ENCODE assay signal across 10 mouse cellular contexts in the genomic region with DNA sequence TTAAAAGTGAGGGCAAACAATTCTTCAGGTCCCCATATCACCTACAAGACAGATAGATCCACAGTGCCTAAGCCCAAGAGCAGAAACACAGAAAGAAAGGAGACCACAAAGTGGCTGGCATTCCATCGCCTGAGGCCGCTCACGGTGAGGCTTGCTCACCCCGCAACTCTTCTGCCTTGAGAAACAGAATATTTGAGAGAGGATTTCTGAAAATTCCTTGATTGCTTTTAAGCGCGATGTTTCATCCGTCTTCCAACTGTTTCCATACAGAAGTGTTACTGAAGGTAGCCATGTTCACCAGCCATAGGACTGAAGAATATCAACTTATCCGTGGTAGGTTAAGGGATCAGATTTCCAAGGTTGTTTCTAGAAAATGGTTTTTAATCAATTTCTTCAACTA.
A peak's percentile ranks its signal among the peaks of the same experiment; 100 is the strongest.
DNase-seq lines count a peak whose midpoint lies in the region; ATAC-seq lines count a peak whose summit lies in the region.
"Had no signal": no experiment of that assay in that cellular context is flagged by ENCODE, and none has a peak within 500 bp of the region (broad histone marks: within the 10 kb centered on the region; RNA-seq: fewer than 3 reads in every experiment).

No protein-coding gene starts in this region.

- no peaks in the 10 kb centered on the region for H3K9me3 ChIP-seq in kidney, embryonic 14.5 days (ENCODE audit: control insufficient read depth, low read length)
- H3K9me3 ChIP-seq in embryonic facial prominence, embryonic 13.5 days, result no peaks in the 10 kb centered on the region
- H3K9me3 ChIP-seq in hindbrain, embryonic 12.5 days (replicated peaks), result no peaks in the 10 kb centered on the region
- no peaks in the 10 kb centered on the region for H3K9me3 ChIP-seq in midbrain, embryonic 16.5 days (replicated peaks; ENCODE audit: control insufficient read depth, low read length, poor library complexity, severe bottlenecking)
- H3K9me3 ChIP-seq: midbrain, embryonic 12.5 days had no signal

- no peak overlapping the region for H3K4me2 ChIP-seq in kidney, embryonic 14.5 days (replicated peaks; ENCODE audit: low read depth, low read length)
- H3K4me2 ChIP-seq in embryonic facial prominence, embryonic 13.5 days, result peak overlapping the region; percentile 45
- H3K4me2 ChIP-seq in hindbrain, embryonic 12.5 days (replicated peaks), result peak overlapping the region; percentile 41; the same call in 1 of the 2 replicates
- peak overlapping the region; percentile 31 for H3K4me2 ChIP-seq in midbrain, embryonic 16.5 days (ENCODE audit: low read length)

- H3K36me3 ChIP-seq in kidney, embryonic 14.5 days (ENCODE audit: control insufficient read depth, insufficient read depth, low read length), result no peaks in the 10 kb centered on the region
- no peaks in the 10 kb centered on the region for H3K36me3 ChIP-seq in embryonic facial prominence, embryonic 13.5 days
- no peaks in the 10 kb centered on the region for H3K36me3 ChIP-seq in hindbrain, embryonic 12.5 days
- no peaks in the 10 kb centered on the region for H3K36me3 ChIP-seq in midbrain, embryonic 16.5 days (ENCODE audit: control insufficient read depth, insufficient read depth, low read length)
- H3K36me3 ChIP-seq: midbrain, embryonic 12.5 days had no signal

- no peak overlapping the region for H3K4me3 ChIP-seq in kidney, embryonic 14.5 days (ENCODE audit: low read length)
- no peak overlapping the region for H3K4me3 ChIP-seq in embryonic facial prominence, embryonic 13.5 days
- H3K4me3 ChIP-seq in hindbrain, embryonic 12.5 days, result no peak overlapping the region
- no peak overlapping the region for H3K4me3 ChIP-seq in midbrain, embryonic 16.5 days (ENCODE audit: low read depth, low read length)
- H3K4me3 ChIP-seq: midbrain, embryonic 12.5 days had no signal

- no peaks in the 10 kb centered on the region for H3K27me3 ChIP-seq in kidney, embryonic 14.5 days (ENCODE audit: control insufficient read depth, insufficient read depth, low read length)
- H3K27me3 ChIP-seq in embryonic facial prominence, embryonic 13.5 days, result no peaks in the 10 kb centered on the region
- H3K27me3 ChIP-seq in hindbrain, embryonic 12.5 days, result no peaks in the 10 kb centered on the region
- no peaks in the 10 kb centered on the region for H3K27me3 ChIP-seq in midbrain, embryonic 16.5 days (ENCODE audit: control insufficient read depth, insufficient read depth, low read depth, low read length)
- H3K27me3 ChIP-seq: midbrain, embryonic 12.5 days had no signal

- DNase-seq in kidney, adult 8-10 months, result no peak
- no peak for DNase-seq in spleen, adult 18-20 months
- no peak for DNase-seq in frontal cortex, adult 2 months (ENCODE audit: extremely low spot score in 1 of 2, low spot score in 1 of 2)
- DNase-seq in adipocyte (ENCODE audit: low spot score), result no peak
- DNase-seq: thymus, postnatal 4 days had no signal

- H3K4me1 ChIP-seq in kidney, embryonic 14.5 days (ENCODE audit: control insufficient read depth, insufficient read depth, low read length), result 0 out of 2 replicates have a peak, but pooled peaks cover 9% of the 10 kb centered on the region
- H3K4me1 ChIP-seq in embryonic facial prominence, embryonic 13.5 days, result 0 out of 2 replicates have a peak, but pooled peaks cover 11% of the 10 kb centered on the region
- H3K4me1 ChIP-seq in hindbrain, embryonic 12.5 days, result peaks cover 8% of the 10 kb centered on the region; the same call in 1 of the 2 replicates
- peaks cover 4% of the 10 kb centered on the region; the same call in 1 of the 2 replicates for H3K4me1 ChIP-seq in midbrain, embryonic 16.5 days (ENCODE audit: control insufficient read depth, insufficient read depth, low read length)

- H3K9ac ChIP-seq in kidney, embryonic 14.5 days (ENCODE audit: low read depth, low read length), result no peak overlapping the region
- H3K9ac ChIP-seq in embryonic facial prominence, embryonic 13.5 days, result no peak overlapping the region; the same call in 1 of the 2 replicates
- no peak overlapping the region for H3K9ac ChIP-seq in hindbrain, embryonic 12.5 days
- no peak overlapping the region for H3K9ac ChIP-seq in midbrain, embryonic 16.5 days (ENCODE audit: low read depth, low read length)
- H3K9ac ChIP-seq: midbrain, embryonic 12.5 days had no signal

- peak overlapping the region; percentile 33; the same call in 1 of the 2 replicates for H3K27ac ChIP-seq in kidney, embryonic 14.5 days (ENCODE audit: low read depth, low read length)
- no peak overlapping the region for H3K27ac ChIP-seq in embryonic facial prominence, embryonic 13.5 days
- peak overlapping the region; percentile 64 for H3K27ac ChIP-seq in hindbrain, embryonic 12.5 days
- H3K27ac ChIP-seq in midbrain, embryonic 16.5 days (ENCODE audit: low read length), result peak overlapping the region; percentile 63
- H3K27ac ChIP-seq: midbrain, embryonic 12.5 days had no signal

- ATAC-seq in kidney, embryonic 14.5 days (ENCODE audit: low FRiP score, low TSS enrichment), result no peak
- no peak for ATAC-seq in embryonic facial prominence, embryonic 13.5 days (ENCODE audit: insufficient number of reproducible peaks, insufficient read depth, low FRiP score, low TSS enrichment, low read depth)
- no peak for ATAC-seq in hindbrain, embryonic 12.5 days (ENCODE audit: low FRiP score)
- no peak for ATAC-seq in midbrain, embryonic 16.5 days

- WGBS in kidney, embryonic 14.5 days, result 76% methylated on average over 8 of the region's 8 CpGs
- 56% methylated on average over 8 of the region's 8 CpGs for WGBS in embryonic facial prominence, embryonic 13.5 days
- WGBS in hindbrain, embryonic 12.5 days, result 84% methylated on average over 8 of the region's 8 CpGs
- WGBS in midbrain, embryonic 16.5 days, result 79% methylated on average over 8 of the region's 8 CpGs
